26 mouse cellular contexts compared by ENCODE assay signal in the genomic region with DNA sequence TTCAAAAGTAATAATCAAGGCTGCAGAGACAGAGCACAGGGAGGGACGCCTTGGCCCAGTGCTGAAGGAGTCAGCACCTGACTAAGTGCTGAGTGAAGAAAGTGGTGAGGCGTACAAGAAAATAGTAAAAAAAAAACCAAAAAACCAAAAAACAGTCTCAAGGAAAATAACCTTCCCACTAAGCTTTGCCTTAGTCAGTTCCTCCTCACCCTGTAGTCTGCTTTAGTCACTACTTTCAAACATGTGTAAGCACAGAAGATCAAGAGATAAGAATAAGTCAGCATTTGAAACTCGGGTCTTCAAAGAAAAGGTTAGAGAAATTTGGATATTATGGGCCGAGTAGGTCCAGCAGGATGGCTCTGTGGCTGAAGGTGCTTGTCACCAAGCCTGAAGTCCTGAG. TPM values are rescaled to one million over a fixed set of nuclear protein-coding genes. Genes with fewer than 3 reads are reported as not detected.
DNase-seq lines count a peak whose midpoint lies in the region; ATAC-seq and TF ChIP-seq lines count a peak whose summit lies in the region.
"Had no signal": no experiment of that assay in that cellular context is flagged by ENCODE, and none has a peak within 500 bp of the region (broad histone marks: within the 10 kb centered on the region; RNA-seq: fewer than 3 reads in every experiment).

No protein-coding gene starts in this region.

- no peak overlapping the region for H3K4me2 ChIP-seq in heart, embryonic 13.5 days
- H3K4me2 ChIP-seq: forebrain, embryonic 12.5 days; forebrain, embryonic 15.5 days; hindbrain, embryonic 13.5 days had no signal

- H3K27me3 ChIP-seq in heart, embryonic 13.5 days (replicated peaks): no peaks in the 10 kb centered on the region
- H3K27me3 ChIP-seq: forebrain, embryonic 12.5 days; forebrain, embryonic 15.5 days; heart, embryonic 15.5 days; hindbrain, embryonic 13.5 days had no signal

- H3K36me3 ChIP-seq in heart, embryonic 13.5 days: peaks cover 5% of the 10 kb centered on the region; the same call in 1 of the 2 replicates
- peaks cover 3% of the 10 kb centered on the region; the same call in 1 of the 2 replicates for H3K36me3 ChIP-seq in ES-E14 (ENCODE audit: control insufficient read depth, insufficient read depth, low read length, poor library complexity, severe bottlenecking)
- H3K36me3 ChIP-seq: forebrain, embryonic 12.5 days; forebrain, embryonic 15.5 days; heart, embryonic 15.5 days; hindbrain, embryonic 13.5 days had no signal

- no peak overlapping the region for H3K9ac ChIP-seq in heart, embryonic 13.5 days
- H3K9ac ChIP-seq in ES-E14 (ENCODE audit: insufficient read depth, low read depth, low read length, poor library complexity, severe bottlenecking): no peak overlapping the region
- H3K9ac ChIP-seq: forebrain, embryonic 12.5 days; forebrain, embryonic 15.5 days; heart, embryonic 15.5 days; hindbrain, embryonic 13.5 days had no signal

- no peaks in the 10 kb centered on the region for H3K9me3 ChIP-seq in heart, embryonic 13.5 days
- no peaks in the 10 kb centered on the region for H3K9me3 ChIP-seq in ES-E14 (ENCODE audit: control insufficient read depth, insufficient read depth, low read depth, low read length)
- H3K9me3 ChIP-seq: forebrain, embryonic 12.5 days; forebrain, embryonic 15.5 days; G1E; heart, embryonic 15.5 days; hindbrain, embryonic 10.5 days; hindbrain, embryonic 13.5 days had no signal

- ATAC-seq in heart, embryonic 13.5 days (ENCODE audit: extremely low read depth, insufficient number of reproducible peaks, low FRiP score, low TSS enrichment): no peak
- ATAC-seq in erythroblast, adult 5-6 weeks (replicated peaks; ENCODE audit: low FRiP score, poor library complexity, severe bottlenecking): no peak
- ATAC-seq: forebrain, embryonic 15.5 days; hindbrain, embryonic 16.5 days; inflammation-experienced regulatory T-cells, adult 6 months; intestine, embryonic 16.5 days had no signal

- peaks cover 73% of the 10 kb centered on the region for H3K4me1 ChIP-seq in heart, embryonic 13.5 days
- H3K4me1 ChIP-seq in ES-E14 (ENCODE audit: control insufficient read depth in 2 of 2, insufficient read depth in 2 of 2, low read length in 2 of 2, poor library complexity in 1 of 2): no peaks in the 10 kb centered on the region
- H3K4me1 ChIP-seq: forebrain, embryonic 12.5 days; forebrain, embryonic 15.5 days had no signal

- DNase-seq in heart, adult 9 months (ENCODE audit: low spot score in 2 of 2): no peak
- DNase-seq in 416B (ENCODE audit: low read depth) (peak; percentile 70), ES-E14 (ENCODE audit: low read depth, low spot score) (no peak)
- DNase-seq in induced T-regulatory cell, adult 2 months (ENCODE audit: low read depth): peak; percentile 19
- no peak for DNase-seq in Muller cell, postnatal 12 days (ENCODE audit: inconsistent ontology term)
- DNase-seq: adrenal gland, postnatal 10 days; adrenal gland, postnatal 36 days; cerebellum, adult 18-20 months; cerebellum, adult 9-10 months; cerebellum, postnatal 14 days; gastrocnemius, postnatal 25 days; heart, adult 18-20 months; heart, postnatal 36 days; kidney, adult 18-20 months had no signal

- in situ Hi-C loops in ES-E14 (cut with MboI; ENCODE audit: low sequenced_read_pairs in 2 of 2, unreplicated experiment in 2 of 2): no loop called here

- peak overlapping the region; percentile 78; the same call in 1 of the 2 replicates for H3K27ac ChIP-seq in heart, embryonic 13.5 days (replicated peaks)
- no peak overlapping the region for H3K27ac ChIP-seq in ES-E14 (ENCODE audit: insufficient read depth, low read depth, low read length, poor library complexity, severe bottlenecking)
- H3K27ac ChIP-seq: forebrain, embryonic 12.5 days; forebrain, embryonic 15.5 days; heart, embryonic 15.5 days; hindbrain, embryonic 10.5 days; hindbrain, embryonic 13.5 days had no signal

- 68% methylated on average over 4 of the region's 4 CpGs for WGBS in heart, embryonic 13.5 days

- H3K4me3 ChIP-seq in heart, embryonic 13.5 days: no peak overlapping the region
- no peak overlapping the region for H3K4me3 ChIP-seq in ES-E14 (ENCODE audit: insufficient read depth in 1 of 2, low read depth in 1 of 2, low read length in 2 of 2, poor library complexity in 1 of 2, severe bottlenecking in 1 of 2)
- H3K4me3 ChIP-seq: erythroblast, embryonic 14.5 days; forebrain, embryonic 12.5 days; forebrain, embryonic 15.5 days; heart, embryonic 15.5 days; hindbrain, embryonic 10.5 days; hindbrain, embryonic 13.5 days had no signal

TF ChIP-seq in ES-E14, 5 proteins besides CTCF, POLR2A, EP300 and RAD21:
- TF ChIP-seq CHD2 (IDR thresholded peaks at IDR 0.05; ENCODE audit: low read depth, low read length) (no peak), ZNF384 (IDR thresholded peaks at IDR 0.05; ENCODE audit: low read depth, low read length) (0 out of 2 replicates have a peak, but pooled peaks have one; percentile 12)

RNA-seq across cellular contexts. Expression of a gene that starts 52.2 kb away (rescaled TPM):
- polyA plus RNA-seq in heart, embryonic 13.5 days (2015; fragmentation: Nextera tagmentation; extraction: Ambion mirVana): 12.5 and 12.8 TPM in 2 replicates
- total RNA-seq in ES-E14 (2012; rRNA removed): 9.7 and 11.8 TPM in 2 replicates
- 16.7 and 18.6 TPM in 2 replicates for total RNA-seq in erythroblast, adult 5-6 weeks (2015; ENCODE audit: low replicate concordance)
- total RNA-seq in erythroblast, adult 5-6 weeks (2017; ENCODE audit: low replicate concordance): 7.4 and 11.1 TPM in 2 replicates

Comparison
In these comparisons a context has a peak if more than half of its experiments do, and no peak if none do; other contexts are left out.
1. DNase-seq: peak in 416B (single experiment) and induced T-regulatory cell, adult 2 months (single experiment); none in heart, adult 9 months (0 of 2), ES-E14 (single experiment) and Muller cell, postnatal 12 days (single experiment).